Mouse (Mus musculus): Measurements from ENCODE around the gene Jph4. TPM values are rescaled to one million over a fixed set of nuclear protein-coding genes. Genes with fewer than 3 reads are reported as not detected.
A peak's percentile ranks its signal among the peaks of the same experiment; 100 is the strongest.

Jph4 gene
- polyA plus RNA-seq, 1 experiment from 2014 or later: 0.18 TPM

GRCm38 (mm10) chr14:55113975-55114645 is 2.6 kb downstream of the Jph4 start:
- H3K9me3 ChIP-seq: no peaks in the 10 kb centered on the region
- H3K4me1 ChIP-seq: peaks cover 40% of the 10 kb centered on the region
- no peak for DNase-seq (ENCODE audit: low spot score)
- H3K27ac ChIP-seq: no peak overlapping the region
- peak overlapping the region; percentile 75 for H3K4me3 ChIP-seq
- 7% methylated on average over 26 of the region's 26 CpGs for WGBS
- H3K27me3 ChIP-seq (ENCODE audit: insufficient read depth, poor library complexity, severe bottlenecking): peaks cover 93% of the 10 kb centered on the region
- H3K36me3 ChIP-seq: no peaks in the 10 kb centered on the region

- Histone ChIP-seq H3K27me3 (ENCODE audit: insufficient read depth, poor library complexity, severe bottlenecking) (peaks cover 98% of the 10 kb centered on the region), H3K9me3 (no peaks in the 10 kb centered on the region), H3K4me3 (peak overlapping the region; percentile 75), H3K27ac (no peak overlapping the region; the same call in 1 of the 2 replicates), H3K4me1 (peaks cover 44% of the 10 kb centered on the region), H3K36me3 (no peaks in the 10 kb centered on the region)
- no peak for DNase-seq (ENCODE audit: low spot score)
- 59% methylated on average over 51 of the region's 51 CpGs for WGBS
Measured at GRCm38 (mm10) chr14:55113351-55113974, 3.3 kb downstream of the Jph4 start.

GRCm38 (mm10) chr14:55111720-55112119 is 5.0 kb downstream of the Jph4 start:
- Histone ChIP-seq H3K36me3 (no peaks in the 10 kb centered on the region), H3K27ac (no peak overlapping the region), H3K9me3 (no peaks in the 10 kb centered on the region), H3K4me3 (no peak overlapping the region), H3K27me3 (ENCODE audit: insufficient read depth, poor library complexity, severe bottlenecking) (peaks cover 98% of the 10 kb centered on the region), H3K4me1 (peaks cover 45% of the 10 kb centered on the region)
- WGBS: 87% methylated on average over 2 of the region's 2 CpGs
- DNase-seq (ENCODE audit: low spot score): no peak

- no peak for DNase-seq (ENCODE audit: low spot score)
- no peak overlapping the region for H3K27ac ChIP-seq
- H3K9me3 ChIP-seq: no peaks in the 10 kb centered on the region
- WGBS: 26% methylated on average over 9 of the region's 9 CpGs
- H3K36me3 ChIP-seq: no peaks in the 10 kb centered on the region
- peaks cover 41% of the 10 kb centered on the region for H3K4me1 ChIP-seq
- peaks cover 81% of the 10 kb centered on the region for H3K27me3 ChIP-seq (ENCODE audit: insufficient read depth, poor library complexity, severe bottlenecking)
- H3K4me3 ChIP-seq: no peak overlapping the region
Measured at GRCm38 (mm10) chr14:55110076-55110475, 6.7 kb downstream of the Jph4 start.

- H3K36me3 ChIP-seq: no peaks in the 10 kb centered on the region
- peaks cover 76% of the 10 kb centered on the region for H3K27me3 ChIP-seq (ENCODE audit: insufficient read depth, poor library complexity, severe bottlenecking)
- peaks cover 36% of the 10 kb centered on the region for H3K4me1 ChIP-seq
- no peak for DNase-seq (ENCODE audit: low spot score)
- H3K9me3 ChIP-seq: no peaks in the 10 kb centered on the region
- H3K4me3 ChIP-seq: no peak overlapping the region
- WGBS: 15% methylated on average over 21 of the region's 21 CpGs
- no peak overlapping the region for H3K27ac ChIP-seq
Measured at GRCm38 (mm10) chr14:55109048-55109873, 7.5 kb downstream of the Jph4 start.

GRCm38 (mm10) chr14:55108202-55108870 is 8.4 kb downstream of the Jph4 start:
- Histone ChIP-seq H3K36me3 (peaks cover 2% of the 10 kb centered on the region; the same call in 1 of the 2 replicates), H3K9me3 (no peaks in the 10 kb centered on the region), H3K27ac (no peak overlapping the region), H3K27me3 (ENCODE audit: insufficient read depth, poor library complexity, severe bottlenecking) (peaks cover 76% of the 10 kb centered on the region), H3K4me1 (peaks cover 29% of the 10 kb centered on the region), H3K4me3 (no peak overlapping the region)
- 43% methylated on average over 9 of the region's 9 CpGs for WGBS
- DNase-seq (ENCODE audit: low spot score): no peak

- Histone ChIP-seq H3K27ac (no peak overlapping the region), H3K4me3 (no peak overlapping the region), H3K36me3 (peaks cover 13% of the 10 kb centered on the region; the same call in 1 of the 2 replicates), H3K27me3 (ENCODE audit: insufficient read depth, poor library complexity, severe bottlenecking) (peaks cover 73% of the 10 kb centered on the region), H3K4me1 (peaks cover 29% of the 10 kb centered on the region), H3K9me3 (no peaks in the 10 kb centered on the region)
- DNase-seq (ENCODE audit: low spot score): no peak
- WGBS: 76% methylated on average over 8 of the region's 8 CpGs
Measured at GRCm38 (mm10) chr14:55106990-55107389, 9.7 kb downstream of the Jph4 start.

- Histone ChIP-seq H3K4me3 (peak within 1 kb of the TSS; percentile 69), H3K27me3 (ENCODE audit: insufficient read depth, poor library complexity, severe bottlenecking) (peaks cover 64% of the 10 kb centered on the region), H3K36me3 (peaks cover 13% of the 10 kb centered on the region; the same call in 1 of the 2 replicates), H3K27ac (peak within 1 kb of the TSS; percentile 86), H3K9me3 (no peaks in the 10 kb centered on the region), H3K4me1 (peaks cover 32% of the 10 kb centered on the region)
- under 1% methylated on average over 39 of the region's 39 CpGs for WGBS
- DNase-seq (ENCODE audit: low spot score): peak; percentile 94
Measured at GRCm38 (mm10) chr14:55105836-55106809, 10.6 kb downstream of the Jph4 start, which contains the start of gene Ap1g2. Gene Ap1g2, minus strand, starts transcription at chr14:55106593.

- 3% methylated on average over 7 of the region's 7 CpGs for WGBS
- H3K36me3 ChIP-seq: peaks cover 13% of the 10 kb centered on the region; the same call in 1 of the 2 replicates
- H3K9me3 ChIP-seq: no peaks in the 10 kb centered on the region
- H3K27ac ChIP-seq: peak overlapping the region; percentile 86
- peaks cover 57% of the 10 kb centered on the region for H3K27me3 ChIP-seq (ENCODE audit: insufficient read depth, poor library complexity, severe bottlenecking)
- H3K4me1 ChIP-seq: peaks cover 34% of the 10 kb centered on the region
- DNase-seq (ENCODE audit: low spot score): no peak
- H3K4me3 ChIP-seq: peak overlapping the region; percentile 69
Measured at GRCm38 (mm10) chr14:55105386-55105785, 11.3 kb downstream of the Jph4 start.

GRCm38 (mm10) chr14:55104365-55104764 is 12.4 kb downstream of the Jph4 start:
- Histone ChIP-seq H3K36me3 (peaks cover 13% of the 10 kb centered on the region; the same call in 1 of the 2 replicates), H3K27me3 (ENCODE audit: insufficient read depth, poor library complexity, severe bottlenecking) (peaks cover 47% of the 10 kb centered on the region), H3K4me3 (no peak overlapping the region), H3K4me1 (peaks cover 32% of the 10 kb centered on the region), H3K9me3 (no peaks in the 10 kb centered on the region), H3K27ac (no peak overlapping the region)
- DNase-seq (ENCODE audit: low spot score): no peak
- WGBS: 81% methylated on average over 18 of the region's 18 CpGs

- Histone ChIP-seq H3K27me3 (ENCODE audit: insufficient read depth, poor library complexity, severe bottlenecking) (peaks cover 26% of the 10 kb centered on the region), H3K27ac (no peak overlapping the region), H3K9me3 (no peaks in the 10 kb centered on the region), H3K36me3 (peaks cover 30% of the 10 kb centered on the region), H3K4me3 (no peak overlapping the region), H3K4me1 (peaks cover 26% of the 10 kb centered on the region)
- WGBS: 76% methylated on average over 15 of the region's 15 CpGs
- DNase-seq (ENCODE audit: low spot score): no peak
Measured at GRCm38 (mm10) chr14:55102253-55102785, 14.4 kb downstream of the Jph4 start.
